23 mouse cellular contexts compared by ENCODE assay signal in genomic region chr4:98449564-98450263, GRCm38 (mm10). TPM values are rescaled to one million over a fixed set of nuclear protein-coding genes. Genes with fewer than 3 reads are reported as not detected.
DNase-seq lines count a peak whose midpoint lies in the region; ATAC-seq and TF ChIP-seq lines count a peak whose summit lies in the region.
"Had no signal": no experiment of that assay in that cellular context is flagged by ENCODE, and none has a peak within 500 bp of the region (broad histone marks: within the 10 kb centered on the region; RNA-seq: fewer than 3 reads in every experiment).

No protein-coding gene starts in this region.

- H3K4me2 ChIP-seq in intestine, embryonic 16.5 days (ENCODE audit: low read depth, low read length) = peak overlapping the region; percentile 19; the same call in 1 of the 2 replicates
- no peak overlapping the region for H3K4me2 ChIP-seq in lung, postnatal 0 days (replicated peaks; ENCODE audit: low read depth, low read length)
- H3K4me2 ChIP-seq: heart, embryonic 11.5 days; hindbrain, embryonic 14.5 days had no signal

- peak; percentile 95 for ATAC-seq in intestine, embryonic 16.5 days
- no peak for ATAC-seq in lung, postnatal 0 days
- ATAC-seq: activated CD4-positive, CD25-positive, alpha-beta regulatory T cell, adult 4 months; forebrain, embryonic 14.5 days; forebrain, postnatal 0 days had no signal

- TF ChIP-seq POLR2A in embryonic fibroblast, embryonic 13.5 days (IDR thresholded peaks at IDR 0.05; ENCODE audit: low read depth, low read length) = no peak
- TF ChIP-seq POLR2A in small intestine, adult 2 months (IDR thresholded peaks at IDR 0.05; ENCODE audit: low read depth, low read length) = no peak
- no peak for TF ChIP-seq POLR2A in lung, adult 2 months (IDR thresholded peaks at IDR 0.05; ENCODE audit: borderline replicate concordance, extremely low read depth, low read depth, low read length)

- no peaks in the 10 kb centered on the region for H3K9me3 ChIP-seq in intestine, embryonic 16.5 days (ENCODE audit: control insufficient read depth, low read length)
- no peaks in the 10 kb centered on the region for H3K9me3 ChIP-seq in lung, postnatal 0 days (ENCODE audit: low read length)

- TF ChIP-seq CTCF in embryonic fibroblast, embryonic 13.5 days (IDR thresholded peaks at IDR 0.05; ENCODE audit: borderline replicate concordance, insufficient read depth, low read length) = no peak
- no peak for TF ChIP-seq CTCF in small intestine, adult 2 months (IDR thresholded peaks at IDR 0.05; ENCODE audit: extremely low read depth, insufficient read length, insufficient replicate concordance, low read depth, low read length)
- no peak for TF ChIP-seq CTCF in lung, adult 2 months (IDR thresholded peaks at IDR 0.05; ENCODE audit: insufficient read depth, low read length)
- TF ChIP-seq CTCF in lung, postnatal 0 days (IDR thresholded peaks at IDR 0.05) = no peak

- H3K36me3 ChIP-seq in intestine, embryonic 16.5 days (ENCODE audit: control insufficient read depth, insufficient read depth, low read length) = peaks cover 4% of the 10 kb centered on the region; the same call in 1 of the 2 replicates
- peaks cover 21% of the 10 kb centered on the region for H3K36me3 ChIP-seq in small intestine, adult 2 months (ENCODE audit: control insufficient read depth, insufficient read depth, low read length)
- no peaks in the 10 kb centered on the region for H3K36me3 ChIP-seq in lung, postnatal 0 days (ENCODE audit: insufficient read depth, low read length)

- no peak overlapping the region for H3K4me3 ChIP-seq in embryonic fibroblast, embryonic 13.5 days (ENCODE audit: insufficient read depth, low read length)
- no peak overlapping the region for H3K4me3 ChIP-seq in intestine, embryonic 16.5 days (ENCODE audit: low read length)
- no peak overlapping the region for H3K4me3 ChIP-seq in small intestine, adult 2 months (ENCODE audit: low read depth, low read length)
- H3K4me3 ChIP-seq in lung, adult 2 months (replicated peaks; ENCODE audit: extremely low read depth, low read depth, low read length) = no peak overlapping the region
- no peak overlapping the region for H3K4me3 ChIP-seq in lung, postnatal 0 days (ENCODE audit: low read depth, low read length)
- H3K4me3 ChIP-seq: gastrocnemius, adult 2 months; heart, adult 2 months had no signal

- DNase-seq in heart, adult 11 months = peak; percentile 59
- no peak for DNase-seq in heart, adult 8-10 months (ENCODE audit: low spot score)
- no peak for DNase-seq in lung, adult 2 months
- DNase-seq in lung, postnatal 0 days (ENCODE audit: low spot score) = no peak
- no peak for DNase-seq in gastrocnemius, postnatal 25 days
- DNase-seq: adrenal gland, adult 8-10 months; adrenal gland, postnatal 25 days; cerebellum, adult 18-20 months; cerebellum, adult 9-10 months; cerebellum, postnatal 14 days; forebrain, postnatal 0 days; gastrocnemius, adult 2 months; gastrocnemius, postnatal 14 days; heart, adult 2 months; heart, postnatal 10 days; heart, postnatal 4 days had no signal

- peak overlapping the region; percentile 31; the same call in 1 of the 2 replicates for H3K27ac ChIP-seq in embryonic fibroblast, embryonic 13.5 days (ENCODE audit: insufficient read depth, low read length)
- H3K27ac ChIP-seq in intestine, embryonic 16.5 days (ENCODE audit: low read length) = peak overlapping the region; percentile 58
- peak overlapping the region; percentile 24; the same call in 1 of the 2 replicates for H3K27ac ChIP-seq in small intestine, adult 2 months (ENCODE audit: insufficient read depth, low read depth, low read length)
- no peak overlapping the region for H3K27ac ChIP-seq in lung, postnatal 0 days (ENCODE audit: low read length)
- H3K27ac ChIP-seq: gastrocnemius, adult 2 months; heart, adult 2 months; hindbrain, embryonic 14.5 days had no signal

- H3K27me3 ChIP-seq in intestine, embryonic 16.5 days (replicated peaks; ENCODE audit: control insufficient read depth, insufficient read depth, low read length) = no peaks in the 10 kb centered on the region
- H3K27me3 ChIP-seq in small intestine, adult 2 months (ENCODE audit: control insufficient read depth, insufficient read depth, low read length) = no peaks in the 10 kb centered on the region
- H3K27me3 ChIP-seq in lung, postnatal 0 days (replicated peaks; ENCODE audit: insufficient read depth, low read length) = no peaks in the 10 kb centered on the region

- 31% methylated on average over 4 of the region's 4 CpGs for WGBS in intestine, embryonic 16.5 days
- WGBS in small intestine, adult 2 months = 39% methylated on average over 4 of the region's 4 CpGs
- 71% methylated on average over 4 of the region's 4 CpGs for WGBS in lung, adult 2 months
- WGBS in lung, postnatal 0 days = 61% methylated on average over 4 of the region's 4 CpGs

- peaks cover 7% of the 10 kb centered on the region for H3K4me1 ChIP-seq in embryonic fibroblast, embryonic 13.5 days (ENCODE audit: control insufficient read depth, insufficient read depth, low read length)
- H3K4me1 ChIP-seq in intestine, embryonic 16.5 days (ENCODE audit: control insufficient read depth, insufficient read depth, low read length) = peaks cover 13% of the 10 kb centered on the region
- peaks cover 5% of the 10 kb centered on the region; the same call in 1 of the 2 replicates for H3K4me1 ChIP-seq in small intestine, adult 2 months (ENCODE audit: control insufficient read depth, insufficient read depth, insufficient read length, low read length)
- H3K4me1 ChIP-seq in lung, adult 2 months (ENCODE audit: control insufficient read depth, insufficient read depth, low read length) = no peaks in the 10 kb centered on the region
- no peaks in the 10 kb centered on the region for H3K4me1 ChIP-seq in lung, postnatal 0 days (ENCODE audit: insufficient read depth, low read depth, low read length)

- H3K9ac ChIP-seq in intestine, embryonic 16.5 days (ENCODE audit: low read depth, low read length) = no peak overlapping the region
- H3K9ac ChIP-seq in lung, postnatal 0 days (replicated peaks; ENCODE audit: low read depth) = no peak overlapping the region
- H3K9ac ChIP-seq: forebrain, postnatal 0 days; hindbrain, embryonic 14.5 days had no signal

- TF ChIP-seq EP300 in lung, postnatal 0 days (IDR thresholded peaks at IDR 0.05) = no peak

RNA-seq across cellular contexts. Expression of gene Patj, which starts 54.1 kb away (rescaled TPM):
- 10 to 100 TPM; 11.1 to 18.5 (median 13.2) TPM for total RNA-seq in heart, adult 8-10 months (2022)
- polyA plus RNA-seq in embryonic fibroblast, embryonic 13.5 days (2011; ENCODE audit: insufficient read length, low read depth, missing spikeins) = 6.4 and 8.3 TPM in 2 replicates
- polyA plus RNA-seq in intestine, embryonic 16.5 days (2015; fragmentation: Nextera tagmentation; extraction: Ambion mirVana) = 22.5 and 25.3 TPM in 2 replicates
- 12.9 and 29.6 TPM in 2 replicates for polyA plus RNA-seq in small intestine, adult 2 months (2012; rRNA removed)
- 13.4 and 17.4 TPM in 2 replicates for polyA plus RNA-seq in lung, adult 2 months (2012; rRNA removed)
- 13.4 and 17.2 TPM in 2 replicates for polyA plus RNA-seq in lung, postnatal 0 days (2015; fragmentation: Nextera tagmentation; extraction: Ambion mirVana)
- 1 to 10 TPM; 1.6 to 2.6 TPM for total RNA-seq in gastrocnemius, postnatal 25 days (2021)
